Mouse (Mus musculus) bone marrow, adult 2 months (tissue): ENCODE data around the gene Pdlim1.

Experiments used
- CTCF ChIP-seq: fragments of 200-500 bp; IDR thresholded peaks from 2 replicates; pipeline ENCODE4 v1.5.1; 2011; ENCODE audit warnings: low read length, control low read depth; ENCODE audit not compliant: control insufficient read depth, insufficient read depth
- POLR2A ChIP-seq: fragments of 200-500 bp; IDR thresholded peaks from 2 replicates; pipeline ENCODE4 v1.6.1; 2011; ENCODE audit warnings: low read depth, mild to moderate bottlenecking, control low read depth, low read length, borderline replicate concordance; ENCODE audit not compliant: control insufficient read depth

DNA sequence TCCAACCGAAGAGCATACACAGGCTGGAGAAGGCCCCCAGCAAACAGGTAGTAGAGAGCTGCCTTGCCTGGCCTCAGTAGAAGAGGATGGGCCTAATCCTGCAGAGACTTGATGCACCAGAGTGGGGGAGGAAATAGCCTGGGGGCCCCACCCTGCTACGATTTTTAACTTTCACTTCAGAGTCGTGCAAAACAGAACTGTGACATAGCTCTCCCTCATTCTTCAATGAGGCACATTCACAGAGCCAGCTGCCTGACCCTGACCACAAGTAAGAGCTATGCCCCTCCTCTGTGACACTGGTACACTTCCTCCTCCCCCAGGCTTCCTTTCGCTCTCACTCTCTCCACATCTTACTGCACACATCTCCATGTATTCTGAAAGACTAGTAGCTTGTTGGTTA, 14.2 kb downstream of the Pdlim1 start:
- no peak for TF ChIP-seq CTCF
- no peak for TF ChIP-seq POLR2A
